Mouse (Mus musculus) ES-Bruce4 (cell line): ENCODE measurements around the gene Zfp775.

Experiments used
- CTCF ChIP-seq: IDR thresholded peaks from one replicate; pipeline ENCODE4 v1.8.1; 2011; ENCODE audit warnings: low read depth, low read length
- EP300 ChIP-seq: IDR thresholded peaks from 2 replicates; pipeline ENCODE4 v1.6.1; 2011; ENCODE audit warnings: low read depth, low read length; ENCODE audit not compliant: insufficient read depth
- POLR2A ChIP-seq: IDR thresholded peaks from one replicate; pipeline ENCODE4 v1.8.1; 2011; ENCODE audit warnings: low read length; ENCODE audit not compliant: insufficient read depth

- no peak for TF ChIP-seq POLR2A
- no peak for TF ChIP-seq CTCF
- TF ChIP-seq EP300: no peak
These were observed 26.5 kb downstream of the Zfp775 start for GRCm38 (mm10) chr6:48628377-48628776.
